Mouse (Mus musculus) testis, adult 2 months (tissue): ENCODE measurements at regions not wholly inside any gene's neighbourhood (a gene's known extent, or its start where the extent isn't known, plus 50 kb on each side); places are given as distances from the start of the nearest gene placed in this dataset.

Experiments used
- H3K27ac ChIP-seq: fragments of 200-500 bp; 2 replicates; pipeline ENCODE4 v1.5.1; 2012; ENCODE audit warnings: low read depth, low read length; ENCODE audit not compliant: control insufficient read depth, insufficient read depth
- H3K27me3 ChIP-seq: fragments of 200-500 bp; 2 replicates; pipeline ENCODE4 v1.6.1; 2012; ENCODE audit warnings: mild to moderate bottlenecking, low read length, moderate library complexity; ENCODE audit not compliant: control insufficient read depth, insufficient read depth
- H3K36me3 ChIP-seq: fragments of 200-500 bp; 2 replicates; pipeline ENCODE4 v1.6.1; 2012; ENCODE audit warnings: mild to moderate bottlenecking, low read length; ENCODE audit not compliant: control insufficient read depth, insufficient read depth
- H3K4me1 ChIP-seq: fragments of 200-500 bp; 2 replicates; pipeline ENCODE4 v1.6.1; 2012; ENCODE audit warnings: low read length; ENCODE audit not compliant: control insufficient read depth, insufficient read depth
- H3K4me3 ChIP-seq: fragments of 200-500 bp; 2 replicates; pipeline ENCODE4 v1.5.1; 2012; ENCODE audit warnings: low read depth, mild to moderate bottlenecking, low read length, moderate library complexity, mixed read lengths; ENCODE audit not compliant: control insufficient read depth
- CTCF ChIP-seq: fragments of 200-500 bp; IDR thresholded peaks from 2 replicates; pipeline ENCODE4 v1.5.1; 2012; ENCODE audit warnings: low read depth, mild to moderate bottlenecking, inconsistent platforms, low read length, moderate library complexity; ENCODE audit not compliant: control insufficient read depth, insufficient read depth, insufficient replicate concordance
- POLR2A ChIP-seq: fragments of 200-500 bp; IDR thresholded peaks from 2 replicates; pipeline ENCODE4 v1.6.1; 2012; ENCODE audit warnings: low read depth, mild to moderate bottlenecking, inconsistent platforms, low read length, moderate library complexity; ENCODE audit not compliant: control insufficient read depth

DNA sequence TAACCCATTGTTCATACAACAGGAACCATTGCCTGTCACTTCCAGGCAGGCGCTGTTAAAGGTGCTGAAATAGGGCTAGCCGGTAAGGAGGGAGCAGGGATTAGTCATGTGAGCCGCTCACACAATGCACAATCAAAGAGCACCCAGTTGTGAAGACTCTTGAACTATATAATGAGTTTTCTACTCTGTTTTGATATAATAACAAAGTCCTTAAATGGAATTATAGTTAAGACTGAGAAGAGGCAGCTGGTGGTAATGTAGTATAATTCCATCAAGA is 367.0 kb upstream of the Sash1 start:
- Histone ChIP-seq H3K4me3 (no peak overlapping the region), H3K4me1 (no peaks in the 10 kb centered on the region), H3K27ac (no peak overlapping the region), H3K27me3 (no peaks in the 10 kb centered on the region), H3K36me3 (no peaks in the 10 kb centered on the region)
- TF ChIP-seq CTCF = no peak
- TF ChIP-seq POLR2A = no peak

DNA sequence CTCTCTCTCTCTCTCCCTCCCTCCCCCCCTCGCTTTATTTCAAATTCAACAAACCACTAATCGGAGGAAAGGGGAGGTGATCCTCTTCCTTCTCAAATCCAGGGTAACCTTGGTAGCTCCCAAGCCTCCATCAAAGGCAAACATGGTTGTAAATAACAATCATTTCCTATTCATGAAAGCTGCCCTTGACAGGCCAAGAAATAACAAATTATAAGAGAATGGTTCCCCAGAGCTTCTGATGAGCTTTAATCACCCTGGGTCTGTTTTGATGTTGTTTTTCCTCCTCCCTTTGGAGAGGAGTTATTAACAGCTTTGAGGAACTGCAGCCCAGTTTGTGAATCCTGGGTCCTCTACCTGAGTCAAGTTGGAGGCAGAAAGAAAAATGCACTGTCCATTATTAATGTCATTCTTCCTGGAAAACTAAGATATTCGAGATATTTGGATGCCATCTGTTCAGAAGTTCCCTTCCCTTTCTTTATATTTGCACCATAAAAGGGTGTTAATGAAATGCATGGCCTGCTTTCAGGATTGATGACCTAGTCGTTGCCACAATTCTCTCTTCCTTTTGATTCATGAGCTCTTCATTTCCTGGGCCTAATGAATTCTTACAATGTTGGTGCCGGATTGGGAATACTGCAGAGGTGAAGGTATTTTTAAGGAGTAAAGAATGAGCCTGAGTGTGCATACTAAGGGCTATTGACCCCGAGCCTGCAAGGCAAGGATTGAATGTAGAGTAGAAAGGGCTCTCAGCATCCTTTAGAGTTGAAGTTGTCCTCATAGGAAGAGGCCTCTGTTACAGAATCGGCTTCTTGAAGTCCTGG is 366.5 kb upstream of the Sash1 start:
- H3K4me1 ChIP-seq = no peaks in the 10 kb centered on the region

GRCm38 (mm10) chr10:9243281-9243618 is 357.4 kb upstream of the Sash1 start:
- Histone ChIP-seq H3K27ac (no peak overlapping the region), H3K4me1 (no peaks in the 10 kb centered on the region), H3K4me3 (no peak overlapping the region), H3K36me3 (no peaks in the 10 kb centered on the region), H3K27me3 (no peaks in the 10 kb centered on the region)
- TF ChIP-seq CTCF (no peak), POLR2A (no peak)

More for the DNA sequence above, 366.5 kb upstream of the Sash1 start:
- H3K4me3 ChIP-seq = no peak overlapping the region
- no peaks in the 10 kb centered on the region for H3K27me3 ChIP-seq
- no peak for TF ChIP-seq CTCF
- TF ChIP-seq POLR2A = no peak
- no peaks in the 10 kb centered on the region for H3K36me3 ChIP-seq
- H3K27ac ChIP-seq = no peak overlapping the region

- Histone ChIP-seq H3K27ac (no peak overlapping the region), H3K4me3 (no peak overlapping the region), H3K27me3 (no peaks in the 10 kb centered on the region), H3K36me3 (no peaks in the 10 kb centered on the region), H3K4me1 (no peaks in the 10 kb centered on the region)
- TF ChIP-seq CTCF (no peak), POLR2A (no peak)
These were observed 356.9 kb upstream of the Sash1 start for GRCm38 (mm10) chr10:9242596-9243280.

GRCm38 (mm10) chr10:9239956-9240355 is 354.1 kb upstream of the Sash1 start:
- Histone ChIP-seq H3K4me1 (no peaks in the 10 kb centered on the region), H3K27me3 (no peaks in the 10 kb centered on the region), H3K27ac (no peak overlapping the region), H3K4me3 (no peak overlapping the region), H3K36me3 (no peaks in the 10 kb centered on the region)
- no peak for TF ChIP-seq CTCF
- no peak for TF ChIP-seq POLR2A

GRCm38 (mm10) chr10:9231751-9232150 is 345.9 kb upstream of the Sash1 start:
- TF ChIP-seq POLR2A = no peak
- no peak for TF ChIP-seq CTCF
- no peak overlapping the region for H3K27ac ChIP-seq
- no peak overlapping the region for H3K4me3 ChIP-seq
- H3K27me3 ChIP-seq = no peaks in the 10 kb centered on the region
- H3K36me3 ChIP-seq = no peaks in the 10 kb centered on the region
- H3K4me1 ChIP-seq = no peaks in the 10 kb centered on the region

- TF ChIP-seq CTCF (no peak), POLR2A (no peak)
- no peaks in the 10 kb centered on the region for H3K4me1 ChIP-seq
- no peaks in the 10 kb centered on the region for H3K27me3 ChIP-seq
- no peaks in the 10 kb centered on the region for H3K36me3 ChIP-seq
- H3K27ac ChIP-seq = no peak overlapping the region
- H3K4me3 ChIP-seq = no peak overlapping the region
These were observed 343.2 kb upstream of the Sash1 start for GRCm38 (mm10) chr10:9229116-9229515.

DNA sequence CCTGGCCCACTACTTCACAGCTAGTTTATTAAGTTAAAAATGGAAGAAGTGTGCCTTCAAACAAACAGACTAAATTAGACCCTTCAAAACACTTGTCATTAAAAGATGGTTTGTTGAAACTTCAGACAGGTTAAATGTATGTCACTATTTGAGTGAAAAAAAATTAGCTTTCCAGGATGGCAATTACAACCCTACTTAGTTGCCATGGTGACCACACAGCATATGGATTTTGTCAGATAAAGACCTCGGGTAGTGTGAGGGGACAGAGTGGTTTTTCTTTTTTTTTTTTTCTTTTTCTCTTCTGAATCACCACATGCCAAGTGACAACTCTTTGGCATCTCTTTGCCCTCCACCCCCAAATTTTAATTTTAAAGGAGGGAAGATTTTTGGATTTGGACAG is 341.5 kb upstream of the Sash1 start:
- no peaks in the 10 kb centered on the region for H3K36me3 ChIP-seq
- no peak overlapping the region for H3K4me3 ChIP-seq
- no peak for TF ChIP-seq POLR2A
- TF ChIP-seq CTCF = no peak
- H3K4me1 ChIP-seq = no peaks in the 10 kb centered on the region
- H3K27ac ChIP-seq = no peak overlapping the region
- no peaks in the 10 kb centered on the region for H3K27me3 ChIP-seq
